In genomic region chr10:18572581-18572980, GRCm38 (mm10) we compare ENCODE assay signal across 13 mouse cellular contexts. TPM values are rescaled to one million over a fixed set of nuclear protein-coding genes. Genes with fewer than 3 reads are reported as not detected.
DNase-seq lines count a peak whose midpoint lies in the region; ATAC-seq and TF ChIP-seq lines count a peak whose summit lies in the region.
"Had no signal": no experiment of that assay in that cellular context is flagged by ENCODE, and none has a peak within 500 bp of the region (broad histone marks: within the 10 kb centered on the region; RNA-seq: fewer than 3 reads in every experiment).

No protein-coding gene starts in this region.

- no peak for ATAC-seq in hindbrain, postnatal 0 days
- no peak for ATAC-seq in hindbrain, embryonic 12.5 days (ENCODE audit: low FRiP score)
- ATAC-seq in common myeloid progenitor, adult 5-6 weeks (replicated peaks; ENCODE audit: low read depth, poor library complexity, severe bottlenecking): peak; percentile 68; the same call in 1 of the 2 replicates
- ATAC-seq in forebrain, embryonic 15.5 days (replicated peaks): no peak
- ATAC-seq: inflammation-experienced regulatory T-cells, adult 6 months had no signal

- H3K4me2 ChIP-seq in hindbrain, postnatal 0 days (ENCODE audit: low read depth, low read length): no peak overlapping the region
- H3K4me2 ChIP-seq in hindbrain, embryonic 12.5 days (replicated peaks): no peak overlapping the region
- no peak overlapping the region for H3K4me2 ChIP-seq in forebrain, embryonic 15.5 days (replicated peaks)

- no peaks in the 10 kb centered on the region for H3K27me3 ChIP-seq in hindbrain, postnatal 0 days (ENCODE audit: insufficient read depth, low read length)
- no peaks in the 10 kb centered on the region for H3K27me3 ChIP-seq in hindbrain, embryonic 12.5 days
- no peaks in the 10 kb centered on the region for H3K27me3 ChIP-seq in testis, adult 2 months (ENCODE audit: control insufficient read depth, insufficient read depth, low read length)
- H3K27me3 ChIP-seq in forebrain, embryonic 15.5 days: no peaks in the 10 kb centered on the region
- H3K27me3 ChIP-seq: megakaryocyte, embryonic 14.5 days had no signal

- no peak for TF ChIP-seq POLR2A in testis, adult 2 months (IDR thresholded peaks at IDR 0.05; ENCODE audit: control insufficient read depth, low read depth, low read length)

- peak; percentile 52 for TF ChIP-seq CTCF in hindbrain, postnatal 0 days (IDR thresholded peaks at IDR 0.05; ENCODE audit: low read depth)
- peak; percentile 20; the same call in 1 of the 2 replicates for TF ChIP-seq CTCF in testis, adult 2 months (IDR thresholded peaks at IDR 0.05; ENCODE audit: control insufficient read depth, insufficient read depth, insufficient replicate concordance, low read depth, low read length)

- no peak overlapping the region for H3K27ac ChIP-seq in hindbrain, postnatal 0 days
- H3K27ac ChIP-seq in hindbrain, embryonic 12.5 days: no peak overlapping the region
- H3K27ac ChIP-seq in testis, adult 2 months (ENCODE audit: control insufficient read depth, insufficient read depth, low read depth, low read length): no peak overlapping the region
- no peak overlapping the region for H3K27ac ChIP-seq in forebrain, embryonic 15.5 days (replicated peaks)

- no peaks in the 10 kb centered on the region for H3K9me3 ChIP-seq in hindbrain, postnatal 0 days (ENCODE audit: low read length)
- no peaks in the 10 kb centered on the region for H3K9me3 ChIP-seq in hindbrain, embryonic 12.5 days (replicated peaks)
- H3K9me3 ChIP-seq in forebrain, embryonic 15.5 days: no peaks in the 10 kb centered on the region
- H3K9me3 ChIP-seq: megakaryocyte, embryonic 14.5 days had no signal

- no peak overlapping the region for H3K9ac ChIP-seq in hindbrain, postnatal 0 days (replicated peaks; ENCODE audit: low read length)
- H3K9ac ChIP-seq in hindbrain, embryonic 12.5 days: no peak overlapping the region
- no peak overlapping the region for H3K9ac ChIP-seq in forebrain, embryonic 15.5 days (replicated peaks)

- no peaks in the 10 kb centered on the region for H3K36me3 ChIP-seq in hindbrain, postnatal 0 days (ENCODE audit: insufficient read depth, low read length)
- H3K36me3 ChIP-seq in hindbrain, embryonic 12.5 days: no peaks in the 10 kb centered on the region
- H3K36me3 ChIP-seq in testis, adult 2 months (ENCODE audit: control insufficient read depth, insufficient read depth, low read length): no peaks in the 10 kb centered on the region
- no peaks in the 10 kb centered on the region for H3K36me3 ChIP-seq in forebrain, embryonic 15.5 days

- 66% methylated on average over 2 of the region's 2 CpGs for WGBS in hindbrain, postnatal 0 days
- WGBS in hindbrain, embryonic 12.5 days: 59% methylated on average over 2 of the region's 2 CpGs
- WGBS in forebrain, embryonic 15.5 days: 61% methylated on average over 2 of the region's 2 CpGs

- H3K4me1 ChIP-seq in hindbrain, postnatal 0 days (ENCODE audit: insufficient read depth, low read length): no peaks in the 10 kb centered on the region
- H3K4me1 ChIP-seq in hindbrain, embryonic 12.5 days: no peaks in the 10 kb centered on the region
- no peaks in the 10 kb centered on the region for H3K4me1 ChIP-seq in testis, adult 2 months (ENCODE audit: control insufficient read depth, insufficient read depth, low read length)
- no peaks in the 10 kb centered on the region for H3K4me1 ChIP-seq in forebrain, embryonic 15.5 days
- H3K4me1 ChIP-seq: megakaryocyte, embryonic 14.5 days had no signal

- no peak overlapping the region for H3K4me3 ChIP-seq in hindbrain, postnatal 0 days (ENCODE audit: low read length)
- H3K4me3 ChIP-seq in hindbrain, embryonic 12.5 days: no peak overlapping the region
- no peak overlapping the region for H3K4me3 ChIP-seq in testis, adult 2 months (ENCODE audit: control insufficient read depth, low read depth, low read length)
- H3K4me3 ChIP-seq in forebrain, embryonic 15.5 days: no peak overlapping the region
- H3K4me3 ChIP-seq: megakaryocyte, embryonic 14.5 days had no signal

- peak; percentile 23 for DNase-seq in hindbrain, postnatal 0 days (ENCODE audit: low spot score)
- DNase-seq in testis, postnatal 10 days (ENCODE audit: low spot score): no peak
- DNase-seq in thymus, postnatal 4 days: peak; percentile 63
- DNase-seq in gastrocnemius, postnatal 25 days: no peak
- DNase-seq: cerebellum, adult 11 months; heart, adult 18-20 months; left cerebral cortex, postnatal 4 days had no signal

RNA-seq across cellular contexts. Expression of gene Hebp2, which starts 26.7 kb away (rescaled TPM):
- total RNA-seq in hindbrain, postnatal 0 days (2014; rRNA removed): 4.9 and 5.1 TPM in 2 replicates
- 14.9 and 15.3 TPM in 2 replicates for polyA plus RNA-seq in hindbrain, postnatal 0 days (2015; fragmentation: Nextera tagmentation; extraction: Ambion mirVana)
- polyA plus RNA-seq in hindbrain, embryonic 12.5 days (2016; fragmentation: Nextera tagmentation; extraction: Ambion mirVana): 15.4 and 15.5 TPM in 2 replicates
- polyA plus RNA-seq in testis, adult 2 months (2012; rRNA removed): 2.1 and 2.6 TPM in 2 replicates
- total RNA-seq in common myeloid progenitor, adult 5-6 weeks (2017): 0.59 and 0.82 TPM in 2 replicates
- 5.3 and 6.5 TPM in 2 replicates for polyA plus RNA-seq in forebrain, embryonic 15.5 days (2015; fragmentation: Nextera tagmentation; extraction: Ambion mirVana)
- under 1 TPM; 0.59 to 0.91 TPM for total RNA-seq in gastrocnemius, postnatal 25 days (2021)
- polyA plus RNA-seq: inflammation-experienced regulatory T-cells, adult 6 months had no signal

Comparison
In these comparisons a context has a peak if more than half of its experiments do, and no peak if none do; other contexts are left out.
1. DNase-seq: peak in hindbrain, postnatal 0 days (single experiment) and thymus, postnatal 4 days (single experiment); none in testis, postnatal 10 days (single experiment) and gastrocnemius, postnatal 25 days (single experiment).